Mouse (Mus musculus) neutrophil, adult 5-6 weeks (primary cell): Measurements from ENCODE around the gene Zbtb14. TPM values are rescaled to one million over a fixed set of nuclear protein-coding genes. Genes with fewer than 3 reads are reported as not detected.

Experiments used
- ATAC-seq: fragments of 151-379, 151-347 bp; 2 replicates; pipeline ENCODE4 v1.8.0; 2017; ENCODE audit warnings: mild to moderate bottlenecking, moderate TSS enrichment; ENCODE audit not compliant: insufficient number of reproducible peaks, poor library complexity, low FRiP score, severe bottlenecking; ENCODE audit errors: extremely low read depth
- total RNA-seq: library from RNA; stranded (forward); fragments of 200-1000 nt; gene quantifications from 2 replicates; pipeline ENCODE4 v1.2.3, GENCODE M21; 2017

Zbtb14 gene
- total RNA-seq, 1 experiment from 2014 or later: 19.8 TPM

DNA sequence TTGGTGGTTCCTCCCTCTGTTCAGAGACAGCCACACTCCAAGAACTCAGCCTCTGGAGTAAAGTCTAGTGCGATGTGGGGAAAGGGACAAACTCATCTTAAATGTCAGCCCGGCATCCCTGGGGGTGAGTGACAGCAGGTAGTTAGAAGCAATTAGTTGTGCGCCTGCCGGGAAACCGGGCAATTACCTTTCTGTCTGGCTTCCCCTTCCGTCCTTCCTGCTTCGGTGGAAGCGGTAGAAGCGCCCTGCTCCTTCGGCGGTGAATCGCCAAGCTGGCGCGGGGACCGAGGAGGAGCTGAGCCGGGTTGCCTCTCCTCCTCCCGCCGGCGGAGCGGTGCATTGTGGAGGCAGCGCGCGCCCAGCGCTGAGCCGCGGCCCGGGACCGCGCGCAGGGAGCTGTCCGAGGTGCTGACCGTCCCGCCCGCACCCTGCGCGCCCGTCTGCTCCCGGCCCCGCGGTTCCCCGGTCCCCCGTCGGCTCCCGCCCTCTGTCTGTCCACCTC lies 56.2 kb downstream of the Zbtb14 start, which contains the start of gene Akain1:
Gene Akain1, plus strand, starts transcription at position 337 of the 502 bp plus-strand sequence.
- peak; percentile 66 for ATAC-seq

DNA sequence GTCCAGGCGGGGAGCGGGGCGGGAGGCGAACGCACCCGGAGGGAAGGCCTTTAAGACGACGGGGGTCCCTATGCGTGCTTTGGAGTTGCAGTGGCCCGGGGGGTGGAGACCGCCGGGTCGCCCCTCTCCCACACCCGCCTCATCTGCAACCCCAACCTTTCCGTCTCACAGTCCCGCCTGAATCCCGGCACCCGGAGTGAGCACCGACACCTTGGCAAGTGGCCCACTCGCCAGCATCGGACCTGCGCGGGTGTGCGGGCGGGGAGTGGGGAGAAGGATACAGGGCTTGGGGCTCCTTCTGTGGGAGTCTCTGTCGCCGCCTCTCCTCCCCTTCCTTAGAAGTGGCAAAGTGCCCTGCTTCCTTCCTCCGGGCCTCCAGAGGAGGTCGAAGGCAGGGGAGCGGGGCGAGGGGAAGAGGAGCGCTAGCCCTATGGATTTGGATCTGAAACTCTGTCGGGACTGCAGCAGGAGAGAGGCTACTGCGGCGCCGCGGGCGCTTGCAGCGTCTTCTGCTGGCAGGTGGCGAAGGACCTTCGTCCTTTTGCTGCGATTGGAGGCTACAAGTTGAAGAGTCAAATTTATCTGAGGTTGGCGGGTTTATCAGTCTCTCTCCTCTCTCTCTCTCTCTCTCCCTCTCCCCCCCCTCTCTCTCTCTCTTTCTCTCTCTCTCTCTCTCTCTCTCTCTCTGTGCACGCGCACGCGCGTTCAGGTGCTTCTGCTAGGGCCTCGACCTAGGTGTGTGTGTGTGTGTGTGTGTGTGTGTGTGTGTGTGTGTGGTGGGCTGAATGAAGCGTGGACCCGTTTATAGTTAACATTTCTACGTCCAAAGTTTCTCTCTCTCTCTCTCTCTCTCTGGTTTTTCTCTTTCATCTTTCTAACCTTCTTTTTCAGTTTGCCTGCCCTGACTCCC lies 57.0 kb downstream of the Zbtb14 start:
- no peak for ATAC-seq

Other genes starting within 250 kb of the Zbtb14 start
- 0.12 and 0.23 TPM in 2 replicates for gene Akain1, start 56.3 kb downstream of the Zbtb14 start, total RNA-seq